Mouse (Mus musculus) kidney, postnatal 0 days (tissue): ENCODE measurements around the gene Mta2. TPM values are rescaled to one million over a fixed set of nuclear protein-coding genes. Genes with fewer than 3 reads are reported as not detected.

ENCODE experiments used
- ATAC-seq: fragments of 200-750 bp; cut with Nextera tagmentation; replicated peaks from 2 replicates; pipeline ENCODE4 v1.8.0; 2017; ENCODE audit warnings: low read depth, moderate number of reproducible peaks, moderate TSS enrichment, moderate library complexity; ENCODE audit not compliant: low FRiP score
- DNase-seq: peaks from one replicate; pipeline ENCODE4 v3.0.0-alpha.2; 2016; ENCODE audit warnings: low spot score
- H3K27ac ChIP-seq: fragments of 300-500 bp; sonication (generic); 2 replicates; pipeline ENCODE4 v1.5.1; 2014; ENCODE audit warnings: mild to moderate bottlenecking
- H3K27me3 ChIP-seq: fragments of 300-500 bp; sonication (generic); 2 replicates; pipeline ENCODE4 v1.6.1; 2014; ENCODE audit warnings: low read length, mixed read lengths; ENCODE audit not compliant: insufficient read depth
- H3K36me3 ChIP-seq: fragments of 300-500 bp; sonication (generic); 2 replicates; pipeline ENCODE4 v1.6.1; 2014; ENCODE audit warnings: low read length, mixed read lengths; ENCODE audit not compliant: insufficient read depth
- H3K4me1 ChIP-seq: fragments of 300-500 bp; sonication (generic); replicated peaks from 2 replicates; pipeline ENCODE4 v1.6.1; 2014; ENCODE audit warnings: antibody characterized with exemption, low read length, mixed read lengths; ENCODE audit not compliant: insufficient read depth
- H3K4me2 ChIP-seq: fragments of 300-500 bp; sonication (generic); 2 replicates; pipeline ENCODE4 v1.6.1; 2014; ENCODE audit warnings: mild to moderate bottlenecking, low read length, moderate library complexity, mixed read lengths
- H3K4me3 ChIP-seq: fragments of 300-500 bp; sonication (generic); replicated peaks from 2 replicates; pipeline ENCODE4 v1.5.1; 2014; ENCODE audit warnings: low read depth, low read length
- H3K9ac ChIP-seq: fragments of 300-500 bp; sonication (generic); 2 replicates; pipeline ENCODE4 v1.6.1; 2014; ENCODE audit warnings: low read depth, low read length
- H3K9me3 ChIP-seq: fragments of 300-500 bp; sonication (generic); replicated peaks from 2 replicates; pipeline ENCODE4 v1.6.1; 2016; ENCODE audit warnings: low read length, inconsistent platforms, mixed read lengths
- CTCF ChIP-seq: IDR thresholded peaks from 2 replicates; pipeline ENCODE4 v1.5.1; 2016; ENCODE audit warnings: antibody characterized with exemption, low read depth, mild to moderate bottlenecking, moderate library complexity
- WGBS: fragments of 180-500 bp; shearing (Covaris S2); extraction: QIAGEN DNeasy Blood & Tissue Kit; methylation state at CpG from one replicate; pipeline ENCODE4 v1.1.7; 2014; 5-methylcytosine and 5-hydroxymethylcytosine counted together
- polyA plus RNA-seq: library from polyadenylated mRNA; unstranded; fragments of >200 nt; fragmentation: Nextera tagmentation; extraction: Ambion mirVana; gene quantifications from 2 replicates; pipeline ENCODE4 v1.2.1, GENCODE M21; 2015

Gene Mta2
- polyA plus RNA-seq, 1 experiment from 2014 or later, result 103 TPM

- ATAC-seq, result no peak
- Histone ChIP-seq H3K9me3 (no peaks in the 10 kb centered on the region), H3K27me3 (no peaks in the 10 kb centered on the region), H3K4me2 (peak overlapping the region; percentile 90), H3K4me1 (peaks cover 37% of the 10 kb centered on the region), H3K4me3 (peak overlapping the region; percentile 79), H3K9ac (peak overlapping the region; percentile 86), H3K27ac (peak overlapping the region; percentile 94), H3K36me3 (no peaks in the 10 kb centered on the region)
- TF ChIP-seq CTCF, result no peak
- 20% methylated on average over 15 of the region's 15 CpGs for WGBS
- DNase-seq, result peak; percentile 40
These were observed 46.8 kb downstream of the Mta2 start for GRCm38 (mm10) chr19:8988346-8989065.

GRCm38 (mm10) chr19:8989066-8989566, 47.4 kb downstream of the Mta2 start, which contains the start of gene Ahnak:
Gene Ahnak, plus strand, starts transcription at chr19:8989284.
- Histone ChIP-seq H3K4me3 (peak within 1 kb of the TSS; percentile 79), H3K27me3 (no peaks in the 10 kb centered on the region), H3K27ac (peak within 1 kb of the TSS; percentile 94), H3K9ac (peak within 1 kb of the TSS; percentile 86), H3K36me3 (no peaks in the 10 kb centered on the region), H3K4me2 (peak within 1 kb of the TSS; percentile 90), H3K4me1 (peaks cover 31% of the 10 kb centered on the region), H3K9me3 (no peaks in the 10 kb centered on the region)
- WGBS, result 0% methylated on average over 31 of the region's 42 CpGs
- DNase-seq (peak; percentile 79), ATAC-seq (peak; percentile 64)
- no peak for TF ChIP-seq CTCF

GRCm38 (mm10) chr19:8989567-8990431, 48.1 kb downstream of the Mta2 start:
- Histone ChIP-seq H3K27me3 (no peaks in the 10 kb centered on the region), H3K9me3 (no peaks in the 10 kb centered on the region), H3K36me3 (no peaks in the 10 kb centered on the region), H3K9ac (peak overlapping the region; percentile 86), H3K27ac (peak overlapping the region; percentile 94), H3K4me3 (peak overlapping the region; percentile 79), H3K4me1 (peaks cover 25% of the 10 kb centered on the region; the same call in 1 of the 2 replicates), H3K4me2 (peak overlapping the region; percentile 90)
- peak; percentile 66 for ATAC-seq
- DNase-seq, result peak; percentile 93
- under 1% methylated on average over 53 of the region's 53 CpGs for WGBS
- peak; percentile 45 for TF ChIP-seq CTCF

- Histone ChIP-seq H3K27ac (peak overlapping the region; percentile 94), H3K4me1 (peaks cover 25% of the 10 kb centered on the region; the same call in 1 of the 2 replicates), H3K9me3 (no peaks in the 10 kb centered on the region), H3K4me2 (peak overlapping the region; percentile 90), H3K27me3 (no peaks in the 10 kb centered on the region), H3K9ac (peak overlapping the region; percentile 86), H3K36me3 (no peaks in the 10 kb centered on the region), H3K4me3 (peak overlapping the region; percentile 79)
- no peak for TF ChIP-seq CTCF
- ATAC-seq, result peak; percentile 50
- no peak for DNase-seq
- WGBS, result 15% methylated on average over 15 of the region's 15 CpGs
These were observed 48.9 kb downstream of the Mta2 start for GRCm38 (mm10) chr19:8990432-8991102.

- DNase-seq (no peak), ATAC-seq (no peak)
- peak overlapping the region; percentile 86; the same call in 1 of the 2 replicates for H3K9ac ChIP-seq
- no peaks in the 10 kb centered on the region for H3K36me3 ChIP-seq
- peaks cover 25% of the 10 kb centered on the region; the same call in 1 of the 2 replicates for H3K4me1 ChIP-seq
- H3K27me3 ChIP-seq, result no peaks in the 10 kb centered on the region
- 65% methylated on average over 4 of the region's 4 CpGs for WGBS
- H3K4me2 ChIP-seq, result peak overlapping the region; percentile 90
- peak overlapping the region; percentile 79 for H3K4me3 ChIP-seq
- no peaks in the 10 kb centered on the region for H3K9me3 ChIP-seq
- H3K27ac ChIP-seq, result peak overlapping the region; percentile 94
- TF ChIP-seq CTCF, result no peak
These were observed 49.7 kb downstream of the Mta2 start for GRCm38 (mm10) chr19:8991245-8991870.
